In genomic region chr11:3549791-3550190, GRCm38 (mm10) we compare ENCODE assay signal across 25 mouse cellular contexts. TPM values are rescaled to one million over a fixed set of nuclear protein-coding genes. Genes with fewer than 3 reads are reported as not detected.
DNase-seq lines count a peak whose midpoint lies in the region; ATAC-seq lines count a peak whose summit lies in the region.
"Had no signal": no experiment of that assay in that cellular context is flagged by ENCODE, and none has a peak within 500 bp of the region (broad histone marks: within the 10 kb centered on the region; RNA-seq: fewer than 3 reads in every experiment).

No protein-coding gene starts in this region.

- H3K27ac ChIP-seq in kidney, embryonic 16.5 days (ENCODE audit: low read length) = no peak overlapping the region
- no peak overlapping the region for H3K27ac ChIP-seq in hindbrain, embryonic 12.5 days
- H3K27ac ChIP-seq: embryonic facial prominence, embryonic 15.5 days; heart, embryonic 13.5 days; hindbrain, embryonic 13.5 days; limb, embryonic 15.5 days; liver, embryonic 15.5 days; macrophage; neural tube, embryonic 13.5 days had no signal

- DNase-seq in adrenal gland, adult 2 months = peak; percentile 38
- DNase-seq in adrenal gland, postnatal 4 days (ENCODE audit: low spot score in 2 of 2) = no peak
- peak; percentile 42 for DNase-seq in kidney, adult 18-20 months
- DNase-seq in lung, postnatal 10 days = peak; percentile 57
- DNase-seq in lung, postnatal 14 days = no peak
- no peak for DNase-seq in right cerebral cortex, postnatal 14 days
- DNase-seq: cerebellum, adult 9-10 months; gastrocnemius, postnatal 10 days; left cerebral cortex, postnatal 4 days; retina, postnatal 1 day; thymus, postnatal 14 days had no signal

- H3K9me3 ChIP-seq in kidney, embryonic 16.5 days (ENCODE audit: low read length) = 0 out of 2 replicates have a peak, but pooled peaks cover under 1% of the 10 kb centered on the region
- H3K9me3 ChIP-seq in hindbrain, embryonic 12.5 days (replicated peaks) = no peaks in the 10 kb centered on the region
- H3K9me3 ChIP-seq: embryonic facial prominence, embryonic 15.5 days; hindbrain, embryonic 13.5 days; limb, embryonic 15.5 days; liver, embryonic 15.5 days; neural tube, embryonic 13.5 days had no signal

- no peak for ATAC-seq in kidney, embryonic 16.5 days (ENCODE audit: low FRiP score, low TSS enrichment)
- ATAC-seq in hindbrain, embryonic 12.5 days (ENCODE audit: low FRiP score) = no peak
- ATAC-seq: forebrain, embryonic 14.5 days; inflammation-experienced regulatory T-cells, adult 6 months; midbrain, embryonic 16.5 days had no signal

- H3K27me3 ChIP-seq in kidney, embryonic 16.5 days (ENCODE audit: insufficient read depth, low read length) = no peaks in the 10 kb centered on the region
- no peaks in the 10 kb centered on the region for H3K27me3 ChIP-seq in hindbrain, embryonic 12.5 days
- H3K27me3 ChIP-seq: embryonic facial prominence, embryonic 15.5 days; heart, embryonic 13.5 days; hindbrain, embryonic 13.5 days; limb, embryonic 15.5 days; liver, embryonic 15.5 days; neural tube, embryonic 13.5 days had no signal

- WGBS in kidney, embryonic 16.5 days = 67% methylated on average over 5 of the region's 5 CpGs
- WGBS in hindbrain, embryonic 12.5 days = 82% methylated on average over 5 of the region's 5 CpGs

- H3K9ac ChIP-seq in kidney, embryonic 16.5 days (replicated peaks; ENCODE audit: low read length) = no peak overlapping the region
- H3K9ac ChIP-seq in hindbrain, embryonic 12.5 days = no peak overlapping the region
- H3K9ac ChIP-seq: embryonic facial prominence, embryonic 15.5 days; heart, embryonic 13.5 days; hindbrain, embryonic 13.5 days; limb, embryonic 15.5 days; liver, embryonic 15.5 days; neural tube, embryonic 13.5 days had no signal

- H3K4me1 ChIP-seq in kidney, embryonic 16.5 days (ENCODE audit: insufficient read depth, low read length) = 0 out of 2 replicates have a peak, but pooled peaks cover 7% of the 10 kb centered on the region
- H3K4me1 ChIP-seq in hindbrain, embryonic 12.5 days = peaks cover 9% of the 10 kb centered on the region; the same call in 1 of the 2 replicates

- no peak overlapping the region for H3K4me2 ChIP-seq in kidney, embryonic 16.5 days (replicated peaks; ENCODE audit: low read depth, low read length)
- no peak overlapping the region for H3K4me2 ChIP-seq in hindbrain, embryonic 12.5 days (replicated peaks)
- H3K4me2 ChIP-seq: embryonic facial prominence, embryonic 15.5 days; heart, embryonic 13.5 days; hindbrain, embryonic 13.5 days; limb, embryonic 15.5 days; liver, embryonic 15.5 days; neural tube, embryonic 13.5 days had no signal

- no peak overlapping the region for H3K4me3 ChIP-seq in kidney, embryonic 16.5 days (ENCODE audit: low read length)
- no peak overlapping the region for H3K4me3 ChIP-seq in hindbrain, embryonic 12.5 days
- H3K4me3 ChIP-seq: embryonic facial prominence, embryonic 15.5 days; heart, embryonic 13.5 days; hindbrain, embryonic 13.5 days; limb, embryonic 15.5 days; liver, embryonic 15.5 days; myocyte; neural tube, embryonic 13.5 days had no signal

- no peaks in the 10 kb centered on the region for H3K36me3 ChIP-seq in kidney, embryonic 16.5 days (ENCODE audit: insufficient read depth, low read length)
- H3K36me3 ChIP-seq in hindbrain, embryonic 12.5 days = no peaks in the 10 kb centered on the region
- H3K36me3 ChIP-seq: embryonic facial prominence, embryonic 15.5 days; heart, embryonic 13.5 days; hindbrain, embryonic 13.5 days; limb, embryonic 15.5 days; liver, embryonic 15.5 days; neural tube, embryonic 13.5 days had no signal

RNA-seq across cellular contexts. Expression of gene Smtn, which starts 9.4 kb away (rescaled TPM):
- 10 to 100 TPM; 45.1 to 59.8 TPM for total RNA-seq in adrenal gland, adult 2 months (2021)
- 33.2 and 36.2 TPM in 2 replicates for polyA plus RNA-seq in adrenal gland, adult 2 months (2012; rRNA removed)
- total RNA-seq in adrenal gland, postnatal 4 days (2021) = 10 to 100 TPM; 72.9 to 75.1 TPM
- 110 and 116 TPM in 2 replicates for polyA plus RNA-seq in kidney, embryonic 16.5 days (2015; fragmentation: Nextera tagmentation; extraction: Ambion mirVana)
- 42.2 TPM in 2 replicates for polyA plus RNA-seq in hindbrain, embryonic 12.5 days (2016; fragmentation: Nextera tagmentation; extraction: Ambion mirVana)

RNA-seq across cellular contexts. Expression of gene Selenom, which starts 35.3 kb away (rescaled TPM):
- 10 to 100 TPM; 31.7 to 54.5 TPM for total RNA-seq in adrenal gland, adult 2 months (2021)
- 89.0 and 131 TPM in 2 replicates for polyA plus RNA-seq in adrenal gland, adult 2 months (2012; rRNA removed)
- 10 to 100 TPM; 50.1 to 58.0 TPM for total RNA-seq in adrenal gland, postnatal 4 days (2021)
- polyA plus RNA-seq in kidney, embryonic 16.5 days (2015; fragmentation: Nextera tagmentation; extraction: Ambion mirVana) = 113 and 114 TPM in 2 replicates
- polyA plus RNA-seq in hindbrain, embryonic 12.5 days (2016; fragmentation: Nextera tagmentation; extraction: Ambion mirVana) = 78.0 and 83.6 TPM in 2 replicates

RNA-seq across cellular contexts. Expression of gene Inpp5j, which starts 45.2 kb away (rescaled TPM):
- 1 to 10 TPM in 1 of 2 experiments, under 1 TPM in 1; 0.72 to 1.8 TPM for total RNA-seq in adrenal gland, adult 2 months (2021)
- polyA plus RNA-seq in adrenal gland, adult 2 months (2012; rRNA removed) = 1.8 and 2.6 TPM in 2 replicates
- 1 to 10 TPM; 1.8 to 2.2 TPM for total RNA-seq in adrenal gland, postnatal 4 days (2021)
- 2.8 and 3.1 TPM in 2 replicates for polyA plus RNA-seq in kidney, embryonic 16.5 days (2015; fragmentation: Nextera tagmentation; extraction: Ambion mirVana)
- 0.73 and 1.2 TPM in 2 replicates for polyA plus RNA-seq in hindbrain, embryonic 12.5 days (2016; fragmentation: Nextera tagmentation; extraction: Ambion mirVana)
- total RNA-seq: common myeloid progenitor, adult 5-6 weeks had no signal
- polyA plus RNA-seq: inflammation-experienced regulatory T-cells, adult 6 months had no signal

Comparison
In these comparisons a context has a peak if more than half of its experiments do, and no peak if none do; other contexts are left out.
1. DNase-seq: peak in adrenal gland, adult 2 months (single experiment), kidney, adult 18-20 months (single experiment) and lung, postnatal 10 days (single experiment); none in adrenal gland, postnatal 4 days (0 of 2), lung, postnatal 14 days (single experiment) and right cerebral cortex, postnatal 14 days (single experiment).